Mouse (Mus musculus): ENCODE measurements around the gene Minar1. TPM values are rescaled to one million over a fixed set of nuclear protein-coding genes. Genes with fewer than 3 reads are reported as not detected.

Minar1 gene
- total RNA-seq (2014; fragmentation: Nextera tagmentation) (not detected in 2 replicates), total RNA-seq (2017) (0.05 and 0.06 TPM in 2 replicates), polyA plus RNA-seq (2012) (not detected in 2 replicates)

- DNase-seq (ENCODE audit: low spot score): no peak
- Histone ChIP-seq H3K4me1 (ENCODE audit: insufficient read depth, low read depth, low read length) (no peaks in the 10 kb centered on the region), H3K4me3 (ENCODE audit: low read depth, low read length) (peak within 1 kb of the TSS; percentile 2; the same call in 1 of the 2 replicates), H3K36me3 (replicated peaks) (no peaks in the 10 kb centered on the region), H3K27me3 (ENCODE audit: insufficient read depth, low read length) (no peaks in the 10 kb centered on the region), H3K9me3 (replicated peaks) (peaks cover 32% of the 10 kb centered on the region)
- no peak for TF ChIP-seq CTCF (IDR thresholded peaks at IDR 0.05; ENCODE audit: low read depth, low read length)
- no peak for TF ChIP-seq TAL1 (conservative IDR thresholded peaks at IDR 0.05; ENCODE audit: low read depth, low read length)
- TF ChIP-seq POLR2AphosphoS5 (IDR thresholded peaks at IDR 0.05; ENCODE audit: insufficient replicate concordance, low read depth, low read length): no peak
- TF ChIP-seq GATA1 (IDR thresholded peaks at IDR 0.05; ENCODE audit: borderline replicate concordance, low read length): no peak
- TF ChIP-seq GATA2 (IDR thresholded peaks at IDR 0.05; ENCODE audit: borderline replicate concordance, low read depth, low read length): no peak
- ATAC-seq (ENCODE audit: extremely low read depth, insufficient number of reproducible peaks, low FRiP score, poor library complexity, severe bottlenecking): no peak
These were observed at the start of gene Minar1 for GRCm38 (mm10) chr9:89623006-89623760. Gene Minar1, minus strand, starts transcription at chr9:89623125.

GRCm38 (mm10) chr9:89669878-89670277, 47.0 kb upstream of the Minar1 start:
- no peak for TF ChIP-seq CTCF (IDR thresholded peaks at IDR 0.05; ENCODE audit: low read depth, low read length)
- TF ChIP-seq GATA1 (IDR thresholded peaks at IDR 0.05; ENCODE audit: borderline replicate concordance, low read length): no peak
- no peak for TF ChIP-seq TAL1 (conservative IDR thresholded peaks at IDR 0.05; ENCODE audit: low read depth, low read length)
- TF ChIP-seq POLR2AphosphoS5 (IDR thresholded peaks at IDR 0.05; ENCODE audit: insufficient replicate concordance, low read depth, low read length): no peak
- no peak for TF ChIP-seq GATA2 (IDR thresholded peaks at IDR 0.05; ENCODE audit: borderline replicate concordance, low read depth, low read length)
- Histone ChIP-seq H3K4me1 (ENCODE audit: insufficient read depth, low read depth, low read length) (no peaks in the 10 kb centered on the region), H3K9me3 (replicated peaks) (no peaks in the 10 kb centered on the region), H3K36me3 (replicated peaks) (no peaks in the 10 kb centered on the region), H3K27me3 (ENCODE audit: insufficient read depth, low read length) (no peaks in the 10 kb centered on the region), H3K4me3 (ENCODE audit: low read depth, low read length) (no peak overlapping the region)
- ATAC-seq (ENCODE audit: extremely low read depth, insufficient number of reproducible peaks, low FRiP score, poor library complexity, severe bottlenecking) (no peak), DNase-seq (ENCODE audit: low spot score) (no peak)

- H3K36me3 ChIP-seq (replicated peaks): no peaks in the 10 kb centered on the region
- no peak for ATAC-seq (ENCODE audit: extremely low read depth, insufficient number of reproducible peaks, low FRiP score, poor library complexity, severe bottlenecking)
- no peak for TF ChIP-seq TAL1 (conservative IDR thresholded peaks at IDR 0.05; ENCODE audit: low read depth, low read length)
- no peak for TF ChIP-seq GATA2 (IDR thresholded peaks at IDR 0.05; ENCODE audit: borderline replicate concordance, low read depth, low read length)
- TF ChIP-seq POLR2AphosphoS5 (IDR thresholded peaks at IDR 0.05; ENCODE audit: insufficient replicate concordance, low read depth, low read length): no peak
- no peak for TF ChIP-seq GATA1 (IDR thresholded peaks at IDR 0.05; ENCODE audit: borderline replicate concordance, low read length)
- TF ChIP-seq CTCF (IDR thresholded peaks at IDR 0.05; ENCODE audit: low read depth, low read length): no peak
- H3K27me3 ChIP-seq (ENCODE audit: insufficient read depth, low read length): no peaks in the 10 kb centered on the region
- DNase-seq (ENCODE audit: low spot score): no peak
- no peaks in the 10 kb centered on the region for H3K4me1 ChIP-seq (ENCODE audit: insufficient read depth, low read depth, low read length)
- H3K4me3 ChIP-seq (ENCODE audit: low read depth, low read length): no peak overlapping the region
- no peaks in the 10 kb centered on the region for H3K9me3 ChIP-seq (replicated peaks)
These were observed 44.5 kb upstream of the Minar1 start for GRCm38 (mm10) chr9:89667306-89667942.

- Histone ChIP-seq H3K27me3 (ENCODE audit: insufficient read depth, low read length) (no peaks in the 10 kb centered on the region), H3K9me3 (replicated peaks) (peaks cover 4% of the 10 kb centered on the region; the same call in 1 of the 2 replicates), H3K4me1 (ENCODE audit: insufficient read depth, low read depth, low read length) (no peaks in the 10 kb centered on the region), H3K4me3 (ENCODE audit: low read depth, low read length) (no peak overlapping the region), H3K36me3 (replicated peaks) (no peaks in the 10 kb centered on the region)
- no peak for TF ChIP-seq POLR2AphosphoS5 (IDR thresholded peaks at IDR 0.05; ENCODE audit: insufficient replicate concordance, low read depth, low read length)
- TF ChIP-seq GATA1 (IDR thresholded peaks at IDR 0.05; ENCODE audit: borderline replicate concordance, low read length): no peak
- TF ChIP-seq GATA2 (IDR thresholded peaks at IDR 0.05; ENCODE audit: borderline replicate concordance, low read depth, low read length): no peak
- DNase-seq (ENCODE audit: low spot score) (no peak), ATAC-seq (ENCODE audit: extremely low read depth, insufficient number of reproducible peaks, low FRiP score, poor library complexity, severe bottlenecking) (no peak)
These were observed 28.0 kb upstream of the Minar1 start for GRCm38 (mm10) chr9:89650913-89651312.

GRCm38 (mm10) chr9:89637453-89637852, 14.5 kb upstream of the Minar1 start:
- H3K9me3 ChIP-seq (replicated peaks): 0 out of 2 replicates have a peak, but pooled peaks cover 2% of the 10 kb centered on the region
- no peaks in the 10 kb centered on the region for H3K27me3 ChIP-seq (ENCODE audit: insufficient read depth, low read length)
- no peaks in the 10 kb centered on the region for H3K36me3 ChIP-seq (replicated peaks)
- ATAC-seq (ENCODE audit: extremely low read depth, insufficient number of reproducible peaks, low FRiP score, poor library complexity, severe bottlenecking): no peak
- TF ChIP-seq POLR2AphosphoS5 (IDR thresholded peaks at IDR 0.05; ENCODE audit: insufficient replicate concordance, low read depth, low read length) (no peak), GATA1 (IDR thresholded peaks at IDR 0.05; ENCODE audit: borderline replicate concordance, low read length) (no peak), GATA2 (IDR thresholded peaks at IDR 0.05; ENCODE audit: borderline replicate concordance, low read depth, low read length) (no peak), TAL1 (conservative IDR thresholded peaks at IDR 0.05; ENCODE audit: low read depth, low read length) (no peak), CTCF (IDR thresholded peaks at IDR 0.05; ENCODE audit: low read depth, low read length) (no peak)
- DNase-seq (ENCODE audit: low spot score): no peak
- H3K4me3 ChIP-seq (ENCODE audit: low read depth, low read length): no peak overlapping the region
- H3K4me1 ChIP-seq (ENCODE audit: insufficient read depth, low read depth, low read length): no peaks in the 10 kb centered on the region

GRCm38 (mm10) chr9:89622296-89623005, 474 bp downstream of the Minar1 start:
- H3K27me3 ChIP-seq (ENCODE audit: insufficient read depth, low read length): no peaks in the 10 kb centered on the region
- H3K4me3 ChIP-seq (ENCODE audit: low read depth, low read length): peak overlapping the region; percentile 2; the same call in 1 of the 2 replicates
- no peaks in the 10 kb centered on the region for H3K36me3 ChIP-seq (replicated peaks)
- ATAC-seq (ENCODE audit: extremely low read depth, insufficient number of reproducible peaks, low FRiP score, poor library complexity, severe bottlenecking) (no peak), DNase-seq (ENCODE audit: low spot score) (no peak)
- H3K9me3 ChIP-seq (replicated peaks): peaks cover 35% of the 10 kb centered on the region
- H3K4me1 ChIP-seq (ENCODE audit: insufficient read depth, low read depth, low read length): no peaks in the 10 kb centered on the region
- no peak for TF ChIP-seq GATA1 (IDR thresholded peaks at IDR 0.05; ENCODE audit: borderline replicate concordance, low read length)
- TF ChIP-seq TAL1 (conservative IDR thresholded peaks at IDR 0.05; ENCODE audit: low read depth, low read length): no peak
- TF ChIP-seq GATA2 (IDR thresholded peaks at IDR 0.05; ENCODE audit: borderline replicate concordance, low read depth, low read length): no peak
- no peak for TF ChIP-seq POLR2AphosphoS5 (IDR thresholded peaks at IDR 0.05; ENCODE audit: insufficient replicate concordance, low read depth, low read length)
- no peak for TF ChIP-seq CTCF (IDR thresholded peaks at IDR 0.05; ENCODE audit: low read depth, low read length)
